Mouse (Mus musculus) urinary bladder, adult 2 months (tissue): ENCODE measurements around the gene Cd300lf. TPM values are rescaled to one million over a fixed set of nuclear protein-coding genes. Genes with fewer than 3 reads are reported as not detected.

Experiments used
- DNase-seq: peaks from one replicate; pipeline ENCODE4 v3.0.0; 2022; ENCODE audit warnings: low spot score
- polyA plus RNA-seq: library from polyadenylated mRNA; depleted of rRNA; stranded (reverse); fragments of >200 nt; gene quantifications from 2 replicates; pipeline ENCODE4 v1.2.3, GENCODE M21; 2012

Cd300lf gene
- polyA plus RNA-seq, 1 experiment: 0.52 TPM

GRCm38 (mm10) chr11:115106638-115107037 is 27.2 kb downstream of the Cd300lf start:
- no peak for DNase-seq

GRCm38 (mm10) chr11:115104769-115105563 is 28.8 kb downstream of the Cd300lf start:
- no peak for DNase-seq

GRCm38 (mm10) chr11:115103470-115104413 is 30.1 kb downstream of the Cd300lf start:
- DNase-seq: no peak

- DNase-seq: no peak
These were observed 31.7 kb downstream of the Cd300lf start for GRCm38 (mm10) chr11:115102116-115102515.

GRCm38 (mm10) chr11:115101615-115102051 is 32.2 kb downstream of the Cd300lf start:
- DNase-seq: no peak

- DNase-seq: no peak
These were observed 33.1 kb downstream of the Cd300lf start for GRCm38 (mm10) chr11:115100741-115101140.

- no peak for DNase-seq
These were observed 33.7 kb downstream of the Cd300lf start for GRCm38 (mm10) chr11:115100032-115100621.

- no peak for DNase-seq
These were observed 34.5 kb downstream of the Cd300lf start for GRCm38 (mm10) chr11:115099241-115099840.

- no peak for DNase-seq
These were observed 35.4 kb downstream of the Cd300lf start for GRCm38 (mm10) chr11:115098203-115098932.

GRCm38 (mm10) chr11:115092140-115092539 is 41.7 kb downstream of the Cd300lf start:
- DNase-seq: no peak

GRCm38 (mm10) chr11:115091362-115091901 is 42.4 kb downstream of the Cd300lf start, which contains the start of gene Rab37:
Rab37 (plus strand) TSS chr11:115091431.
- DNase-seq: no peak

- no peak for DNase-seq
These were observed 43.9 kb downstream of the Cd300lf start for GRCm38 (mm10) chr11:115089853-115090252.

GRCm38 (mm10) chr11:115086213-115086612 is 47.6 kb downstream of the Cd300lf start:
- no peak for DNase-seq

- no peak for DNase-seq
These were observed 48.7 kb downstream of the Cd300lf start for GRCm38 (mm10) chr11:115085064-115085463.

- DNase-seq: no peak
These were observed 49.2 kb downstream of the Cd300lf start for GRCm38 (mm10) chr11:115084595-115084994.

- no peak for DNase-seq
These were observed 50.2 kb downstream of the Cd300lf start for GRCm38 (mm10) chr11:115083376-115084139.

GRCm38 (mm10) chr11:115082196-115082595 is 51.6 kb downstream of the Cd300lf start:
- no peak for DNase-seq

GRCm38 (mm10) chr11:115081373-115081772 is 52.4 kb downstream of the Cd300lf start:
- DNase-seq: no peak

- DNase-seq: no peak
These were observed 52.9 kb downstream of the Cd300lf start for GRCm38 (mm10) chr11:115080886-115081285.

GRCm38 (mm10) chr11:115078680-115079079 is 55.1 kb downstream of the Cd300lf start:
- DNase-seq: no peak
